Mouse (Mus musculus): ENCODE results near the gene Mdn1. TPM values are rescaled to one million over a fixed set of nuclear protein-coding genes. Genes with fewer than 3 reads are reported as not detected.

Gene Mdn1
- 25.5 TPM for polyA plus RNA-seq (2014; fragmentation: Illumina TruSeq; extraction: RNeasy Lipid Tissue Mini Kit (QIAGEN cat#74804))

DNA sequence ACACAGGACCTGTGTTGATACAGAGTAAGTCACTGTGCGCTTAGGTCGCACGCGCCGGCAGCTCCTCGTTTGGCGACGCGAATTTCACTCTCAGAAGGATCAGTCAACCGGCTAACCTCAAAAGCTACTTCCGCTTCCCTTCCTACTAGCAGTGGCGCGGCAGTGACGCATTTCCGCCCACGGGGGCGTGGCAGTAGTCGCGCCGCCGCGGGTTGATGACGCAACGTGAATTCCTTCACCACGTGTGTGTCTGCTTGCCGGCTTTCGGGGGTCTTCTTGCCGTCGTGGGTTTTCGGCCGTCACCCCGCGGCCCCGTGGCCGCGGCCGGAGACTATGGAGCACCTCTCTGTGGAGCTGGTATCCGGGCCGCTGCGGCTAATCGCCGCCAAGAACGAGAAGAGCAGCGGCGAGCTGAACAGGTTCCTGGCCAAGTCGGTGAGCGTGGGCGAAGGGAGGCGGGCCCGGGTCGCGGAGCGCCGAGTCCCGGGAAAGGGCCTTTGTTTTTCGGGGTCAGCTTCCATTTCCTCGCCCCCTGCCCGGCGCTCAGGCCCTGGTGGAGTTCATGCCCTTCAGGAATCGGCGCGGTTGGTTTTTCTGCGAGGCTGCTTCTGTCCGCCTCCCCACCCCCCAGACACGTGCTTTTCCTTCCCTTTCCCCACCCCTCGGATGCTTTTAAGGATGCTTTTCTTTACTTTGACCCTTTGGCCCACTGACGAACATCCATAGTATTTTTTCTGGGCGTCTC is at the start of gene Mdn1:
Gene Mdn1, plus strand, starts transcription at position 202 of the 745 bp plus-strand sequence.

DNA sequence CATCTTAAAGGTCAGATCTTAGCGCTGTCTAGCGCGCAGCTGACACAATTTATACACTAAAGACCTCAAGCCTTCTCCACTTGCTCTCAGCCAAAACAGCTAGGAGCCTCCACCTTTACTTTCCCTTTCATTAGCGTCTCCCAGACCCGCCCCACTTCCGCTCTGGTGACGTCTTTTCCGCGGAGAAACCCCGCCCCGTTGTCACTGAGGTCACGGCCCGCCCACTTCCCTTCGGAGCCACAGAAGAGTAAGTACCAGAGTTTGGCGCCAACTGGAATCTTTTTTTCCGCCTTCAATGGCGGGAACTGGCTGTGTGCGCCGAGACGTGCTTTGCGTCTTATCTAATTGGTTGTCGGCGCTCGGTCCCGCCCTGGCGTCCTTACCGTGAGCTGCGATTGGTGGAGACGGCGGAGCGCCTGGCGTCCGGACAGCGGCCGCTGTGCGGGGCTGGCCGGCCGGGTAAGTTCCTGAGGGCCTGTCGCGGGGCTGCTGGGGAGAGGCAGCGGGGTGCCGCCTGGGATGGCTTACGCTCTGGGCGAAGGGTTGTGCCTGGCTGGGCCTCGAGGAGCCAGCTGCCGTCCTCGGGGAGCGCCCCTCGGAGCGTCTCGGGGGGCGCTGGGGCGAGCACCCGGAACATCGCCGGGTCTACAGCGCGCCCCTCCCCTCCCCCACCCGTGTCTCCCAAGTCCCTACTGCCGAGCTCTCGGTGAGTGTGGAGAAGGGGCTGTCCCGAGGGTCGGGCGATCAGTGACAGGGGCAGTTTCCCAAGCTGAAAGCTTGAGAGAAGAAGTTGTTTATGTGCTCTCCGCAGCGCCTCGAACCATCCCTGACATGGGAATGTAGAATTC is 41.7 kb upstream of the Mdn1 start, which contains the start of gene Casp8ap2:
Gene Casp8ap2, plus strand, starts transcription at position 418 of the 848 bp plus-strand sequence.

DNA sequence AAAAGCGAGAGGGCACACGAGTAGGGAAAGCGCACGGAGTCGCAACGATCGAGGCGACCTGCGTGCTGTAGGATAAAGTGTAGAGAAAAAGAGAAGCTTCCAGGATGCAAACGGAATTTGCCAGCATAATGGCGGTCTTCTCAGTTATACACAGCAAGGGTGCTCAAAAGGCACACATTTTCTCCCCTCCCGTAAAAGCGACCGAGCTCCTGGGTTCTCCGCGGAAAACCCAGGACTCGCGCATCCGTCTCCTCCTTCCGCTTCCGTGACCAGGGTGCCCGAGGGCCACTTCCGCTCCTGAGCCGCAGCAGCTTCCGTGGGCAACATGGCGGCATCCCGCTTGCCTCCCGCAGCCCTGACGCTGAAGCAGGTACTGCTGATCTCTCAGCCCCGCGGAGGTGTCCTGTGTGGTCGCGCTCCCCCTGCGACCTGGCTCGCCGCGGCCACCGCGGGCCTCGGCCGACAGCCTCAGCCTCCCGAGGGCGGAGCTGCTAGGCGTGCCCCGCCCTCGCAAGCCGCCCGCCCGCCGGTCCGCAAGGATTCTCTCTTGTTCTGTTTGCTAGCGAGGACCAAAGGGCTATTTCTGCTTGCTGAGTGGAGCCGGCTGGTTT is 143.2 kb downstream of the Mdn1 start, which contains the start of gene Lyrm2:
Gene Lyrm2, plus strand, starts transcription at position 288 of the 611 bp plus-strand sequence.

Other genes with a start within 250 kb of the Mdn1 start
- gene Gja10, start 54.4 kb upstream of the Mdn1 start, polyA plus RNA-seq (2014; fragmentation: Illumina TruSeq; extraction: RNeasy Lipid Tissue Mini Kit (QIAGEN cat#74804)), result not detected
- 48.4 TPM for gene Casp8ap2, start 41.7 kb upstream of the Mdn1 start, polyA plus RNA-seq (2014; fragmentation: Illumina TruSeq; extraction: RNeasy Lipid Tissue Mini Kit (QIAGEN cat#74804))
- gene Lyrm2, start 143.1 kb downstream of the Mdn1 start, polyA plus RNA-seq (2014; fragmentation: Illumina TruSeq; extraction: RNeasy Lipid Tissue Mini Kit (QIAGEN cat#74804)), result 103 TPM